Mouse (Mus musculus): ENCODE results near the gene Cemip2. TPM values are rescaled to one million over a fixed set of nuclear protein-coding genes. Genes with fewer than 3 reads are reported as not detected.

The Cemip2 gene
- polyA plus RNA-seq, 1 experiment from 2014 or later = 33.4 TPM

DNA sequence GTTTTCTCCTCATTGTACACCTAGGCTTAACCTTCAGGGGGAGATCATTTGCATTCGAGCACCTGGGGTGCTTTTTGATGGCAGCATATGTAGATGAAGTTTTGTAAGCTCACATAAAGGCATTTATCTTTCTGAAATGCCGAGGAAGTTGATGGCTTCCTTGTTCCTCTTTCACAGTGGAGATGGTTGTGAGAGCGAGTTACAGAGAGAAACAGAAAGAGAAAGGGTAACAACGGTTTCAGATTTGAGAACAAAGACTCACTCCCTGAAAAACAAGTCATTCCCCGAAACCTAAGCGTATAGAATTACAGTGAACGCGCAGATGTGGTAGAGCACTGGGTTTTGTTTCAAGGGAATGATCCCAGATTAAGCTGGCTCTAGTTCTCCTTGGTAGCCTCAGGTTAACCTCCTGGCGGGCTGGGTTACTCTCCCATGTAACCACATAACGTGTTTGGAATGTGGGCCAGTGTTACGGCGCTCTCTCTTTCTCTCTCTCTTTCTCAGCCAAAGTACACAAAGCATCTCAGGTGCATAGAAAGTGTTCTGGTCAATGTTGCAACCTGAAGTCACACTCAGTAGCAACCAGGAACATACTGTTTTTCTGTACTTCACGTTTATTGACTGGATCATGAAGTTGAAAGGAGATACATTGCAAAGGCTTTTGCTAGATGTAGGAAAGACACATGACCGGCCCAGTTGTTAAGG, 40.0 kb downstream of the Cemip2 start:
- Histone ChIP-seq H3K27me3 (no peaks in the 10 kb centered on the region), H3K4me1 (peaks cover 21% of the 10 kb centered on the region), H3K4me2 (no peak overlapping the region), H3K27ac (peak overlapping the region; percentile 41), H3K36me3 (peaks cover 58% of the 10 kb centered on the region), H3K9me3 (no peaks in the 10 kb centered on the region), H3K4me3 (no peak overlapping the region), H3K9ac (no peak overlapping the region)
- WGBS = 46% methylated on average over 14 of the region's 14 CpGs
- 0 out of 2 replicates have a peak, but pooled peaks have one; percentile 49 for ATAC-seq (ENCODE audit: insufficient number of reproducible peaks, insufficient read depth, low FRiP score, low TSS enrichment, low read depth)

DNA sequence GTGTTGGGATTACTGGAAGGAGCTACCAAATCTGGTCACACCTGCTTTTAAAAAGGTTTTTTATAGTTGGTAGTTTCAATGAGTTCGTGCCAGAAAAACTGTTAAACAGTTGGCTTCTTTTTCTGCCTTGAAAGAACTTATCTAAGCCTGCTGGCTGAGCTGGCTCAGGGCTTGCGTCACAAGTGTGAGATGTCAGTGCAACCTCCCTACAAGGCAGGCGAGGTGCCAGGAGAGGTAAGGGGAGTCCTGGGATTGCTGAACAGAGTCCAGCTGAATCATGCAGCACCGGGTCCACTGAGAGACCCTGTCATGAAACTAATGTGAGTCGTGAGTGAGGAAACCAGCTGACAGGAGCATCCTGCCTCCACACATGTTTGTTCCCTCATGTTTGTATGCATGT, 41.4 kb downstream of the Cemip2 start:
- no peak overlapping the region for H3K4me3 ChIP-seq
- H3K27me3 ChIP-seq = no peaks in the 10 kb centered on the region
- H3K27ac ChIP-seq = no peak overlapping the region
- peaks cover 17% of the 10 kb centered on the region for H3K4me1 ChIP-seq
- no peak overlapping the region for H3K9ac ChIP-seq
- ATAC-seq (ENCODE audit: insufficient number of reproducible peaks, insufficient read depth, low FRiP score, low TSS enrichment, low read depth) = no peak
- no peaks in the 10 kb centered on the region for H3K9me3 ChIP-seq
- peaks cover 59% of the 10 kb centered on the region for H3K36me3 ChIP-seq
- 83% methylated on average over 5 of the region's 5 CpGs for WGBS
- H3K4me2 ChIP-seq = no peak overlapping the region

DNA sequence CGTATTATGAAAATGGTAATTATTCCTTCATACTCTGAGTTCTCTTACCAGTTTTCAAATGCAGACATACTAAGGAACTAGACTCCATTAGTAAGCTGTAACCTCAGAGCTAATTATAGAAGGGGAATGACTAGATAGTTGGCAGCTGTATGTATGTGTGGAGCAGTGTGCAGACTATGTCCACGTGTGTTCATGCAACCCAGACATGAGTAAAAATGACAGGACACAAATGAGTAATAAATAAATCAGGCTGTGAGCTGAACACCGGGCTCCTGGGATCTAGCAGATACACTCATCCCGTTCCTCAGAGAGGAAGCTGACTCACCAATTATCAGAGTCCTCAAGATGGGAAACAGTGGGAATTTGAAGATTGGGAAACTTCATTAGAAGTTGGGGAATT, 42.0 kb downstream of the Cemip2 start:
- Histone ChIP-seq H3K9ac (no peak overlapping the region), H3K27me3 (no peaks in the 10 kb centered on the region), H3K4me2 (no peak overlapping the region), H3K27ac (no peak overlapping the region), H3K4me3 (no peak overlapping the region), H3K4me1 (peaks cover 13% of the 10 kb centered on the region), H3K36me3 (peaks cover 62% of the 10 kb centered on the region), H3K9me3 (no peaks in the 10 kb centered on the region)
- WGBS = 81% methylated on average over 4 of the region's 4 CpGs
- no peak for ATAC-seq (ENCODE audit: insufficient number of reproducible peaks, insufficient read depth, low FRiP score, low TSS enrichment, low read depth)

DNA sequence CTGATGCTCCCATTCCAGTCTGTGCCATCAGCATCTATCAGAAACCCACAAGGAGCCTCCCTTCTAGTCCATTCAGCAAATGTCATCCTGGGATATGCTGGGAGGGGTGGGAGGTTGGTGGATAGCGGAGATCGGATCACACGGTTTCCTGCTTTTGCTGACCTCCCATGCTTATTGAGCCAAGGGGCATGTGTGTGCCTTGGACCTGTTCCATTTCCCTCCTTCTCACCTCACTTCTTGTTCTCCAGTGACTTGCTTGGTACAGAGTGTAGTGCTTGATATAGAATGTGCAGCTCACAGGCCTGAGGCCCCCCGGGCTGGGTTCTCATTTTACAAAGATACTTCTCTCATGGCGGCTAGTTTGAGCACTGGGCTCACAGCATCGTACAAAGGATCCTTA, 43.7 kb downstream of the Cemip2 start:
- WGBS = 68% methylated on average over 6 of the region's 6 CpGs
- no peak overlapping the region for H3K27ac ChIP-seq
- H3K4me1 ChIP-seq = peaks cover 16% of the 10 kb centered on the region
- no peak overlapping the region for H3K9ac ChIP-seq
- H3K4me3 ChIP-seq = no peak overlapping the region
- no peaks in the 10 kb centered on the region for H3K9me3 ChIP-seq
- H3K36me3 ChIP-seq = peaks cover 58% of the 10 kb centered on the region
- no peak overlapping the region for H3K4me2 ChIP-seq
- ATAC-seq (ENCODE audit: insufficient number of reproducible peaks, insufficient read depth, low FRiP score, low TSS enrichment, low read depth) = no peak
- H3K27me3 ChIP-seq = no peaks in the 10 kb centered on the region

DNA sequence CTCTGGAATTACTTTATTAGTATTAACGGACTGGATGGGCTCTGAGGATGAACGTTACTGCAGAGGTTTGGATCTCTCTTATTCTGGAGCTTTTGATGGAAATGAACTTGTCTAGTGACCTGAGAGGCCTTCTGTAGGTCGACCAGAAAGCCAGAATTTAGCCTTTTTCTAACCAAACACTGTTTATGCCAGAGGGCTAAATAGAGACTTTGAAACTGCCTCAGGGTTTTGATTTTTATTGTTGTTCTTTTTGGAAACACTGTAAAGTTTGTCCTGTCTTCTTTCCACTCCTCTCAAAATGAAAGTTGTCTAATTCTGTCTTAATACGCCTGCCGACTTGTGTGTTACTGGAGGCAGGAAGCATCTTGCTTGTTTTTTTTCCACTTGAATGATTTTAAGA, 46.0 kb downstream of the Cemip2 start:
- Histone ChIP-seq H3K4me1 (peaks cover 8% of the 10 kb centered on the region; the same call in 1 of the 2 replicates), H3K27me3 (no peaks in the 10 kb centered on the region), H3K9ac (no peak overlapping the region), H3K4me2 (no peak overlapping the region), H3K4me3 (no peak overlapping the region), H3K36me3 (peaks cover 58% of the 10 kb centered on the region), H3K27ac (no peak overlapping the region), H3K9me3 (no peaks in the 10 kb centered on the region)
- no peak for ATAC-seq (ENCODE audit: insufficient number of reproducible peaks, insufficient read depth, low FRiP score, low TSS enrichment, low read depth)
- 85% methylated on average over 5 of the region's 5 CpGs for WGBS

DNA sequence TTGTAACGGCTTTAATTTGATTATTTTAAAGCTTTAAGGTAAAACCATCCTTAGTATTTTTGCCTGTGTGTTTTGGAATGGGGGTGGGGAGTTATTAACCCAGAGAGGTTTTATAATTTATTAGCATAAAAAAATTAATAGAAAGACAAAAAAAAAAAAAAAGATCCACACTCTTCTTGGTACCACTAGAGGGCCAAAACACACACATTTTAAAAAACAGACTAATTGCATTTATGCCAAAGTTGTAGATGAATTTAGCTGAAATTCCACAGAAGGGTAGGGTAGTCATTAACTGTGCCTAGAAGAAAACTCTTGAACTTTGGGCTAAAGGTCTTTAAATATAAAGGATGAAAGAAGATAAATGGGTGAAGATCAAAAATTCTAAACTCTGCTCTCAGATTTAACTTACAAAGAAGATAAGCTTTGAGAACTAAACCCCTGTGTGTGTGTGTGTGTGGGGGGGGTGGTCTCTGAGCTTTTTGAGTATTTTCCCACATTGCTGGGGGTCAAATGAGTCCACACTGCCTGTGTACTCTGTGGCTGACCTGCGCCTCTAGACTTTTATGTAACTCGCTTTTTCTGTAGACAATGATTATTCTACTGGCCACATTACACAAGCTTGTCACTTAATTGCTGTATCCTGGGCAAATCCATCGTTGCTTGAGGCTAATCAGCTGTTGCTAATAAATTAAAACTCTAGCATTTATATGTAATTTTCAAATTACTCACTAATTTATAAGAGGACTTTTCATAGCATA, 47.2 kb downstream of the Cemip2 start:
- H3K4me2 ChIP-seq = no peak overlapping the region
- H3K27ac ChIP-seq = no peak overlapping the region
- no peak overlapping the region for H3K4me3 ChIP-seq
- peaks cover 8% of the 10 kb centered on the region; the same call in 1 of the 2 replicates for H3K4me1 ChIP-seq
- H3K9ac ChIP-seq = no peak overlapping the region
- no peaks in the 10 kb centered on the region for H3K9me3 ChIP-seq
- ATAC-seq (ENCODE audit: insufficient number of reproducible peaks, insufficient read depth, low FRiP score, low TSS enrichment, low read depth) = no peak
- H3K36me3 ChIP-seq = peaks cover 61% of the 10 kb centered on the region
- H3K27me3 ChIP-seq = no peaks in the 10 kb centered on the region
- WGBS = 71% methylated on average over 4 of the region's 4 CpGs

DNA sequence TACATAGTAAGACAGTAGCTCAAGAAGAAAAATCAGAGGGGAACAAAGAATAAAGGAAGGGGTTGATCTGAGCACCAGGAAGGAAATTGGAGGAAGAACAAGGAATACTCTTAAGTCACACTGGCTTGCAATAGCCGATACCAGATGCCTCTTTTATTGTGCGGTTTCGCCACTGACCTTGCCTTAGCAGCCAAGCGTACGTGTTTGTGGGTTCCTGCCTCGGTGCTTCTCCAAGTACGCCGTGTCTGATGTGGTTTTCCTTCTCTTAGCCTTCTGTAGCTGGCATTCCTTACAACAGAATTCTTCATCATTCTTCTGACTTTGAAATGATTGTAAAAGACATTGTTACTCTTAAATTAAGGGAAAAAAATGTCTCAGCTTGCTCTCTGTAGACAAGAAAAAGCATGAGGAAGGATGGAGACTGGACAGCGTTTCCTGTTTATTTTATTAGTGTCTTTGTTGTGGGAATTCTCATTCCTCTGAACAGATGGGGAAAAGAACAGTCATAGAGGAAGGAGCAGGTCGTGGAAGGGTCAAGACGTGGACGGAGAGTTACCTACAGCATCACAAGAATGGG, 55.4 kb downstream of the Cemip2 start:
- H3K4me3 ChIP-seq = no peak overlapping the region
- H3K4me2 ChIP-seq = no peak overlapping the region
- WGBS = 49% methylated on average over 12 of the region's 12 CpGs
- 0 out of 2 replicates have a peak, but pooled peaks cover 3% of the 10 kb centered on the region for H3K9me3 ChIP-seq
- H3K27me3 ChIP-seq = no peaks in the 10 kb centered on the region
- H3K27ac ChIP-seq = peak overlapping the region; percentile 51
- no peak overlapping the region for H3K9ac ChIP-seq
- peaks cover 4% of the 10 kb centered on the region; the same call in 1 of the 2 replicates for H3K4me1 ChIP-seq
- ATAC-seq (ENCODE audit: insufficient number of reproducible peaks, insufficient read depth, low FRiP score, low TSS enrichment, low read depth) = no peak
- peaks cover 76% of the 10 kb centered on the region for H3K36me3 ChIP-seq

DNA sequence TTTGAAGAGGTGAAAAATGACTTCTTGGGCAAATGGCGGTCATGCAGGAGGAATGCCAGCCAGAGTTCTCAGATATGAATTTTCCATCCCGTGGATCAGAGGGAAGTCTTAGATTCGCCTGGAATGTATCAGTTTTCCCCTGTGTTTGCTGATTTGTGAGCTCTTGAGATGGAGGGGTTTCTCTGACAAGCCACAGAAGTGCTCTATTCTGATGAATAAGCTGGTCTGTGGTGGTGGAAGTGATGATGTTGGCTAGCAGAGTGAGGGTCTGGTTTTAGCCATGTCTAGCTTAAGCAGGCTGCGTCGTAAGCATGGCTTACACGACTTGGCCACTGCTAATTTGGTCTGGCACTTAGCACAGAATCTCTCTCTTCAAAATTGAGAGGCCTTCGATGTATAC, 56.8 kb downstream of the Cemip2 start:
- Histone ChIP-seq H3K36me3 (peaks cover 70% of the 10 kb centered on the region), H3K4me3 (no peak overlapping the region), H3K4me2 (no peak overlapping the region), H3K9me3 (0 out of 2 replicates have a peak, but pooled peaks cover 3% of the 10 kb centered on the region), H3K27me3 (no peaks in the 10 kb centered on the region), H3K27ac (0 out of 2 replicates have a peak overlapping the region, but pooled peaks have one; percentile 11), H3K4me1 (peaks cover 4% of the 10 kb centered on the region; the same call in 1 of the 2 replicates), H3K9ac (no peak overlapping the region)
- ATAC-seq (ENCODE audit: insufficient number of reproducible peaks, insufficient read depth, low FRiP score, low TSS enrichment, low read depth) = no peak
- WGBS = 74% methylated on average over 7 of the region's 7 CpGs

DNA sequence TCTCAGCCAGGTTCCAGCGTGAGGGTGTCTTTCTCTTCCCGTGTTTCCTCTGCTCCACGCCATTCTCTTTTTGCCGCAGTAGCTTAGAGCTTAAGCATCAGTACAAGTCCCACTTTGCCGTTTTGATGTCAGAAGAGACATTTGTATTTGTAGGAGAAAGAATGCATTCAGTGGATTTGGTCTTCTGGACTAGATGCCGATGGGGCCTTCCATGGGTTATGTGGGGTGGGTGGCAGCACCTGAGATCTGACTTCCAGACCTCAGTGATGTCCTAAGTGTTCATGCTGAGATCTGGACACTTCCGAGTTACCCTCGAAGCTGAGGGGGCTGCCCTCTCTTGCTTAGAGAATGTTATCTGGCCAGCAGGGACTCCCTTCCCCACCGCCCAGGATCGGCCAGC, 72.6 kb downstream of the Cemip2 start:
- Histone ChIP-seq H3K27me3 (no peaks in the 10 kb centered on the region), H3K4me1 (0 out of 2 replicates have a peak, but pooled peaks cover 3% of the 10 kb centered on the region), H3K4me3 (no peak overlapping the region), H3K27ac (no peak overlapping the region), H3K36me3 (peaks cover 79% of the 10 kb centered on the region), H3K9ac (no peak overlapping the region), H3K4me2 (no peak overlapping the region), H3K9me3 (no peaks in the 10 kb centered on the region)
- ATAC-seq (ENCODE audit: insufficient number of reproducible peaks, insufficient read depth, low FRiP score, low TSS enrichment, low read depth) = no peak
- 89% methylated on average over 10 of the region's 10 CpGs for WGBS

DNA sequence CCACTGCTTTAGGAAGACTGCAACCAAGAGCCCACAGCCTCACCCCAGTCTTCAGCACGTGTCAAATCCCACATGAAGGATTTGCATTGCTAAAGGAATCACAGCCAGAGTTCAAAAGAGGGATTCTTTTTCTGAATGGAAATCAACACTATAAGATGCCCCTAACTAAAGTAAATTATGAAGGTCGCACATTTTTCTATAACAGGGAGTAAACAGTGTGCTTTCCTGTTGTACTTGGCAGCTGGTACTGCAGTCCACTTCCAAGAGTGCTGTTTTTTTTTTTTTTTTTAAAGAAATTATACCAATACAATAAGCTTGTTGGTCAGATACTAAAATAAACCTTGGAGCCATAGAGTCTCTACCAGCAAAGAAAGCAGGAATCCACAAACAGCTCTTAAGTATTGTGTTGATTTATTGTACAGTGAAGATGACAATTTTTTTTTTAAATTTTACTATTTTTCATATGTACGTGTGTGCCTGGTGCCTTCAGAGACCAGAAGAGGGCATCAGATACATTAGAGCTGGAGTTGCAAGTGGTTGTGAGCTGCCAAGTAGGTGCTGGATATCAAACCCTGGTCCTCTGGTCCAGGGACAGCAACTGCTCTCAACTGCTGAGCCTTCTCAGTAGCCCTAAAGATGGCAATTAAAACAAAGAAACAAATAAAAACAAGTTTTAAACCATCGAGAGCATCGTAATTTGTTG, 76.5 kb downstream of the Cemip2 start:
- Histone ChIP-seq H3K4me1 (0 out of 2 replicates have a peak, but pooled peaks cover under 1% of the 10 kb centered on the region), H3K27ac (no peak overlapping the region), H3K27me3 (no peaks in the 10 kb centered on the region), H3K9ac (no peak overlapping the region), H3K4me3 (no peak overlapping the region), H3K4me2 (no peak overlapping the region), H3K9me3 (no peaks in the 10 kb centered on the region), H3K36me3 (peaks cover 81% of the 10 kb centered on the region)
- 92% methylated on average over 5 of the region's 5 CpGs for WGBS
- no peak for ATAC-seq (ENCODE audit: insufficient number of reproducible peaks, insufficient read depth, low FRiP score, low TSS enrichment, low read depth)

DNA sequence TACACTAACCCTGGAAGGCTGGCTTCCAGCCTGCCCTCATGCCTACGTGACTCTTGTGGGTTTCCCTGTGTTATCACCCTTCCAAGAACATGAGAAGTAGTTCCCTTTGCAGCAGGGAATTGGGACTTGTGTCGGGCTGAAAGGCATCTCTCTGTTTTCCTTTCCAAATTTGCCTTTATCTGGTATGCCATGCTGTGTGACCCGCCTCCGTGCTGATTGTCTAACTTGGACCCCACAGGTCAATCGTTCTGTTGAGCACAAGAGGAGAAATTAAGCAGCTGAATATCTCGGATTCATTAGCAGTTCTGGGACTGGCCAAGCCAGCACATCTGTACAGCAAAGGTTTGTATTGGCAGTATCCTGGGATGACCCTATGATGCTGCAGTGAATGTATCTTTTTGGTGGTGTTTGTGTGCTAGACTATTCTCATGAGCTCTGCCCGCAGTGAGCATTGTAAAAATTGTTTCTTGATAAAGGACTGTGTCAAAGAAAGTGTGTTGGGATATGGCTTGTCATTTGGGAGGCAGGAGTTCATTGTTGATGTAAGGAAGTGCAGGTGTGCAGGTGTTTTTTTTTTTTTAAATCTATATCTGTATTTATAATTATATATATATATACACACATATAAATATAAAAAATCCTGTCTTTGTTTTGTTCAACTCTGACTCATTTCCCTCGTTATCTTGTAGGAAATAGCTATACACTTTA, 77.4 kb downstream of the Cemip2 start:
- H3K27ac ChIP-seq = no peak overlapping the region
- ATAC-seq (ENCODE audit: insufficient number of reproducible peaks, insufficient read depth, low FRiP score, low TSS enrichment, low read depth) = no peak
- H3K4me3 ChIP-seq = no peak overlapping the region
- H3K9me3 ChIP-seq = no peaks in the 10 kb centered on the region
- no peaks in the 10 kb centered on the region for H3K27me3 ChIP-seq
- WGBS = 93% methylated on average over 8 of the region's 8 CpGs
- H3K4me2 ChIP-seq = no peak overlapping the region
- H3K9ac ChIP-seq = no peak overlapping the region
- H3K4me1 ChIP-seq = no peaks in the 10 kb centered on the region
- H3K36me3 ChIP-seq = peaks cover 75% of the 10 kb centered on the region
